Mouse (Mus musculus) embryo, embryonic 11 days (tissue): Measurements from ENCODE around the gene Mettl27.
A peak's percentile ranks its signal among the peaks of the same experiment; 100 is the strongest.
"Not testable (repeated sequence)": the region's sequence is repeated elsewhere in the genome, so short reads cannot be mapped to it uniquely, and the experiment has no call there.

Experiments used
- DNase-seq: peaks from one replicate; pipeline ENCODE4 v3.0.0-alpha.2; 2015

Gene Mettl27

DNA sequence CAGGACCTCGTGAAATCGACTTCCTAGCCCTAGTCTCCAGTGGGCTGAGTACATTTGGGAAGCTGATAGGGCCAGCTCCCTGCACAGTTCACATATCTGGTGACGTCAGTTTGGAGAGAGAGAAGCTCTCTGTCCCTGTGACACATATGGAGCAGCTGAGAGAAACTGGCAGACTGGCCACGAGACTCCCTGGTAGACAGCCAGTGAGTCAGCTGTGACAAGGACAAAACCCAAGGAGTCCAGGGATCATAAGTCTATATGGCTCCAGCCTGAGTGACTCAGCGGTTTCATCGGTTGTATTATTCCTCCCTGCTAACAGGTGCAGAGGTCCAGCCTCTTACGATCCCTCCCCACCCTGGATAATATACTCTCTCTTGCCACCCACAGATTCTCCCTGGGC is 26.9 kb downstream of the Mettl27 start:
- no peak for DNase-seq

- DNase-seq, result no peak
Observed at GRCm38 (mm10) chr5:134960430-134960829, 28.3 kb downstream of the Mettl27 start.

- no peak for DNase-seq
Observed at GRCm38 (mm10) chr5:134961519-134961918, 29.4 kb downstream of the Mettl27 start.

DNA sequence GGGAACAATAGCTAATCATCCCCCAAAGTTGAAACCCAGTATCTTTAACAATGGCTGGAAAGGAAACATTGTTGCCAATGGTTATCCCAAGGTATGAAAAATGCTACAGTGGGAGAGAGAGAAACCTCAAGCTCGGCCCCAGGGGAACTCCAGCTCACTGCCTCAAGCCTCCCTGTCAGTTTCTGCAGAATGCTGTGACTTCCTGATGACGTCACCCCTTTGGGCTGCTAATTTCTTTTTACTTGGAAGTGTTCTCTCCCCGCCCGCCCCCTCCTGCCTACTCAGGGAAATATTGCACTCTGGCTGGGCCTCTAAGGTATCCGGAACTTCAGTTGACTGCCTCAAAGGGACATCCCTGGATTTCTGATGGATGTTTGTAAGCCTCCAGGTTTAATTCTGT is 31.4 kb downstream of the Mettl27 start:
- DNase-seq, result peak; percentile 40

GRCm38 (mm10) chr5:134964655-134965054 is 32.5 kb downstream of the Mettl27 start:
- not testable (repeated sequence) for DNase-seq

GRCm38 (mm10) chr5:134965473-134965851 is 33.3 kb downstream of the Mettl27 start:
- peak; percentile 88 for DNase-seq

GRCm38 (mm10) chr5:134965852-134966821 is 34.0 kb downstream of the Mettl27 start:
- DNase-seq, result peak; percentile 69

- DNase-seq, result no peak
Observed at GRCm38 (mm10) chr5:134967164-134967944, 35.2 kb downstream of the Mettl27 start.

- no peak for DNase-seq
Observed at GRCm38 (mm10) chr5:134970671-134971070, 38.5 kb downstream of the Mettl27 start.

- no peak for DNase-seq
Observed at GRCm38 (mm10) chr5:134973081-134973480, 40.9 kb downstream of the Mettl27 start.

DNA sequence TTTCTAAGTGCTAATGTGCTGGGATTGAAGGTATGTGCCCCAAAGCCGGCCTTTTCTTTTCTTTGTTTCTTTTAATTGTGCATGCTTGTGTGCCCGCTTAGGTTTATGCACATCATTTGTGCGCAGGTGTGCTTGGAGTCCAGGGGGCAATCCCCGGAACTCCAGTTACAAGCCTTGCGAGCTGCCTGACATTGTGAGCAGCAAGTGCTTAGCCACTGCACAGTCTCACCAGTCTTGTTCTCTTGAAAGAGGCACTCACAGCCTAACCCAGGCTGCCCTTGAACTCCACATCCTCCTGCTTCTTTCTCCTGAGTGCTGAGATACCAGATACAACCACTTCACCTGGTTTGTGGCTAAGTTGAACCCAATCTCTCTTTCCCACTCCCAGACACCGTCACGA is 41.4 kb downstream of the Mettl27 start:
- no peak for DNase-seq

DNA sequence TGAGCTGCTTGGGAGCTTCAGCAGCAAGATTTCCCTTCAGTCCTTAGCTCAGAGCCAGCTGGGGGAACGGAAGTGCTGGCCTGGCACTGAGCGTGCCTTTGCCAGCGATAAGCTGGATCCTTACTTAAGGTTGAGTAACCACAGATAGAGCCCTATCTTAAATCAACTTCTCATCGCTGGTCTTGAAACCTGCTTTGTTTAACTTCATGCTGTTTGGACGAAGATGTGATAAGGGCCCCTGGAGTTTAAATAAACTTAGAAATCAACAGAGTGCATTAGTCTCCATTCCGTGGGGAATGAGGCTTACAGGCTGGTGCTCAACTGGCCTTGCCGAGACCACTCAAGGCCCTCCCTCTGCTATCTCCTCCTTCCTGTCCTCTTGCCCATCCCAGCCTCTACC is 42.1 kb downstream of the Mettl27 start:
- no peak for DNase-seq

DNA sequence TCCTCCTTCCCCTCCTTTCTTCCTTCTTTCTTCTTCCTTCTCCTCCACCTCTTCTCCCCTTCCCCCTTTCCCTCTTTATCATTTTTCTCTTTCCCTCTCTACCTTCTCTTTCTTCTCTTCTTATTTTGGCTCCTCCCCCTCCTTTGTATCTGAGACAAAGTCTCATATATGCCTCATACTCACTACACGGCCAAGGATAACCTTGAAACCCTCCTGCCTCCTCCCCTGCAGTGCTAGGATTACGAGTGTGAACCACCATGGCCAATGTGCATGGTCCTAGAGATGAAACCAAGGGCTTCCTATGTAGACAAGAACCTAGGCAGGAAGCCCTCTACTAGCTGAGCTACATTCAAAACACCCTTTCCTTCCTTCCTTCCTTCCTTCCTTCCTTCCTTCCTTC is 42.8 kb downstream of the Mettl27 start:
- no peak for DNase-seq

GRCm38 (mm10) chr5:134976164-134976563 is 44.0 kb downstream of the Mettl27 start:
- no peak for DNase-seq

- DNase-seq, result no peak
Observed at GRCm38 (mm10) chr5:134976577-134977250, 44.5 kb downstream of the Mettl27 start.

GRCm38 (mm10) chr5:134977837-134978236 is 45.7 kb downstream of the Mettl27 start:
- no peak for DNase-seq

GRCm38 (mm10) chr5:134981149-134981548 is 49.0 kb downstream of the Mettl27 start:
- DNase-seq, result no peak

DNA sequence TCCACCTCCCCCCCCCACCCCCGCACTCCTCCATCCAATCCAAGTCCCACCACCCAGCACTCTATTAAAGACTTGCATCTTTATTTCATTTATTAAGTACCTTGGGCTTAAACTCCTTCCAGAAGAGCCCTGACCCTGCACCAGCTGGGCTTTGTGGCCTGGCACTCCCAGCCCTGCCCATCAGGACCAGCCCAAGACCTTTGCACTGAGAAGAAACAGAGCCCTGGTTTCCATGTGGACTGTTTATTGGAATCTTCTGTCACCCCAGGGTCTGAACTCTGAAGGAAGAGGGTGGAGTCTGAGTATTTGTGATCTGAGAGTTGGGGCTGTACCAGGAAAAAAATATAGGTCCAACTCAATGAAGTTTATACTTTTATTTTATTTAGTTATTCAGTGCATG is 50.9 kb downstream of the Mettl27 start:
- DNase-seq, result no peak

DNA sequence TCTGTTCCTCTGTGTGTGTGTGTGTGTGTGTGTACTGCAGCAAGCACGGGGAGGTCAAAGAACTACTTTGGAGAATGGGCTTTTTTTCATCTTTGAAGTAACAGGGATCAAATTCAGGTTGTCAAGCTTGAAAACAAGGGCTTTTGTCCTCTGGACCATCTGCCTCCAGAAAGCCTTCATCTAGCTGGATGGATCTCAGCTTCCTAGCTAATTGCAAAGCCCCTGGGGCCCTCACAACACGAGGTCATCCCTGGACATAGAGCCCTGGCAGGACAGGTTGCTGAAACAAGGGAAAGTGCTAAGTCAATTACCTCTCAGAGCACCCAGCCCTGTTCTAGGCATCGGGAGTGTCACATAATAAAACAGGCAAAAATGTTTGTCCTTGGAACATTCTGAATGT is 51.6 kb downstream of the Mettl27 start:
- no peak for DNase-seq

DNA sequence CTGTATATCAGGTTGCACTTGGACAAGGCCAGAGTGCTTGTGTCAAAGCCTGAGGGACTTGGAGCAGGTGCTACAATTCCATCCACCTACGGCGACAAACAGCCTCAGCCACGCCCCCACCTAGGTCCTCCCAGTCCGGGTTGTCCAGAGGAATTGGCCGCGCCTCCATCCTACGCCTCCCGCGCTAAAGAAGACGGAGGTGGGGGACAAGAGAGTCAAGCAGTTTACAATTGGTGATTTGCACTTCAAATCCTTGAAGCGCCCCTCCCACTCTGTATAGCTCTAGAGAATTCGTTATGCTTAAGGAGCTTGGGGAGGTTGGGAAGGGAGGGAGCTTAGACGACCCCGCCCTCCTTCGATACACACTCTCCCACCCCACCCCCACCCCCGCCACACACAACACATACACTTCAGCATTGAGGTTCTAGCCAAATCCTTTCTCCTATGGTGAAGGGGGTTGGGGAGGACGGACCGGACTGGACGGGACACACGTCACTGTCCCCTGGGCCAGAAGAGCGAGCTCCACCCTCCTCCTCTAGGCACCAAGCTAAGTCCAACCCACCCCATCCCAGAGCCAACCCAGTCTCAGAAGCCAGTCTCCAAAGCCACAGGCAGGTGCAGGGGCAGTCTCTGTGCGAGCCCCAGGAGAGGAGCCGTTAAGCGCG is 53.6 kb downstream of the Mettl27 start, which contains the start of gene Cldn3:
Gene Cldn3 (plus strand): TSS at position 582 of the 665 bp plus-strand sequence.
- peak; percentile 55 for DNase-seq

GRCm38 (mm10) chr5:134986298-134987268 is 54.4 kb downstream of the Mettl27 start:
- no peak for DNase-seq
